Mouse (Mus musculus) thymus, adult 2 months (tissue): Measurements from ENCODE around the gene Tgm5.

ENCODE experiments used
- CTCF ChIP-seq: fragments of 200-500 bp; IDR thresholded peaks from 2 replicates; pipeline ENCODE4 v1.5.1; 2012; ENCODE audit warnings: mild to moderate bottlenecking, control low read depth, low read length, moderate library complexity, borderline replicate concordance; ENCODE audit not compliant: control insufficient read depth, poor library complexity, insufficient read depth; ENCODE audit errors: extremely low read depth
- POLR2A ChIP-seq: fragments of 200-500 bp; IDR thresholded peaks from 2 replicates; pipeline ENCODE4 v1.6.1; 2012; ENCODE audit warnings: mild to moderate bottlenecking, low read length, control low read depth, moderate library complexity; ENCODE audit not compliant: control insufficient read depth, poor library complexity, insufficient read depth; ENCODE audit errors: extremely low read depth

- no peak for TF ChIP-seq POLR2A
- no peak for TF ChIP-seq CTCF
These were observed 44.5 kb downstream of the Tgm5 start for GRCm38 (mm10) chr2:121041098-121041497.
